Mouse (Mus musculus) cerebellum, adult (tissue): ENCODE results near the gene Eif2ak3.
A peak's percentile ranks its signal among the peaks of the same experiment; 100 is the strongest.

ENCODE experiments used
- ATAC-seq: cut with Nextera tagmentation; 2 replicates; pipeline ENCODE4 v1.9.2; 2017; ENCODE audit warnings: mild to moderate bottlenecking, moderate library complexity, mixed read lengths; ENCODE audit not compliant: insufficient number of reproducible peaks, low FRiP score, low TSS enrichment

Gene Eif2ak3

DNA sequence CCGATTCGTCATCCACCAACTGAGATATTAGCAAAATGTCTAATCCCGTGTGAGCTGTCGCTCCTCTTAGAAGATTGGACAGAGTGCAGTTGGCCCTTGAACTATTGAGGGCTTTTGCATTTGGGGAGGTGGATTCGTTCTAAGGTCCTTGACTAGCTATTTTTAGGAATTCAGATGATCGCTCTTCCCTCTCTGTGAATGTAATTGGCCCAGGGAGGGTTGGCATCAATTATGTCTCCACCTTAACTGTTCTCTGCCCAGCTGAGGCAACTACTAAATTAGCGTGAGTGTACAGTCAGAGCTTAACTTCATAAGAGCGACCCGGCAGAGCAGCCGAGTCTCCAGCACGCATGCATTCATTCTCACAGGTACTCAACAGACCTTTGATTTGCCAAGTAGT, 43.7 kb downstream of the Eif2ak3 start:
- no peak for ATAC-seq

DNA sequence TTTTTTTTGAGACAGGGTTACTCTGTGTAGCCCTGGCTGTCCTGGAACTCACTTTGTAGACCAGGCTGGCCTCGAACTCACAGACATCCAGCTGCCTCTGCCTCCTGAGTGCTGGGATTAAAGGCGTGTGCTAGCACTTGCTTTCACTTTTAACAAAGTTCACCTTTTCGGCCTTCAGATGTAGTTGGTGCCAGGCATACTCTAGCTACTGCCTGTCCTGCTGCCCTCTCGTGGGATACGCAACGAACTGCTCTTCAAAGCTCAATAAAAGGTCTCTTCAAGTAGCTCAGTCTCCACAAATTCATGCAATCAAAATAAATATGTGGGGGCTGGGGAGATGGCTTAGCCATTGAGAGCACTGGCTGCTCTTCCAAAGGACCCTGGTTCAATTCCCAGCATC, 53.9 kb downstream of the Eif2ak3 start:
- ATAC-seq = no peak

DNA sequence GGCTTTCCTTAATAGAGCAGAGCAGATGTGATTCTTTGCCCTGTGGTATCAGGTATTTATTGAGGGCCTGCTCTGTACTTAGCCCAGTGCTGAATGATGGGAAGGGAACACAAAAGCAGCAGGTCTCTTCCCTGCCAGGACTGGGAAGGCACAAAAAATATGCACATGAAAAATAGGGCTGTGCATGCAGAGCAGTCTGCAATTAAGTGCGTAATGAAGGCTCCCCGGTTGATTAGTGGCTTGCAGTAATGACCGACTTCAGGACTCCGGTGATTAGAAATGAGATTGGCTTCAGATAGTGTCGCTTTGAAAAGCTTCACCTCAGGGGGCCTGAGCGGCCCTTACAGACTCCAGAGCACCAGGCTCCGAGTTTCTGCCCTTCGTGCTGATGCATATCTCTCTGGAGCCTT, 55.3 kb downstream of the Eif2ak3 start:
- no peak for ATAC-seq

DNA sequence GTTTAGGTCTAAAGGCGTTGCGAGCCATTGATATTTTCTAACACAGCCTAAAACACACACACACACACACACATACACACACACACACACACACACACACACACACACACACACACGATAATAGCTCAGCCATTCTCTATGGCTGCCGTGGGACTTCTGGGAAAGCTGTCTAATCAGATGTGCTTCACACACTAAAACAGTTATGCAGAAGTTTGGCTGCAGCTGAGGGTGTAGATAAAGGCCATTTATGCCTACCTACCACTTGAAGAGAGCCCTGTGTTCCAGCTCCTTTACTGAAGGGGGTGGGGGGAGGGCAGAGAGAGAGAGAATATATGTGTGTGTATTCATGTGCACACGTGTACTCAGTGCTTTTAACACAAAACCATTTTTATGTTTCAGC, 59.4 kb downstream of the Eif2ak3 start:
- ATAC-seq = no peak

DNA sequence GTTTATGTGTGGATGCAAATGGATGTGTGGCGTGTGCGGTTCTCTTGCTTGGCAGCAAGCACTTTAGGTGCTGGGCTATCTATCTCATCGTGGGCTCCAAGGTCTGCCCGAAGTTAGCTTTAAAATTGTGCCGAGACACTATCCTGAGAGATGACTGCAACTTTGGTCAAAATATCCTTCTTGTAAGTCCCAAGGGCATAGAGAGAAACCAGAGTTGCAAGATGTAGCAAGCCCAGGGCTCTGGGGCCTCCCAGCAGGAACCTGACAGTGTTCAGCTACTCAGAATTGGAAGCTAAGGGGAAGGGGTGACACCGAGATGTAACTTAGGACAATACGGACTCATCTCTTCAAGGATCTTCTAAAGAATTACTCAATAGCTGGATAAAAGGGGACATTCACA, 65.3 kb downstream of the Eif2ak3 start:
- ATAC-seq = no peak

DNA sequence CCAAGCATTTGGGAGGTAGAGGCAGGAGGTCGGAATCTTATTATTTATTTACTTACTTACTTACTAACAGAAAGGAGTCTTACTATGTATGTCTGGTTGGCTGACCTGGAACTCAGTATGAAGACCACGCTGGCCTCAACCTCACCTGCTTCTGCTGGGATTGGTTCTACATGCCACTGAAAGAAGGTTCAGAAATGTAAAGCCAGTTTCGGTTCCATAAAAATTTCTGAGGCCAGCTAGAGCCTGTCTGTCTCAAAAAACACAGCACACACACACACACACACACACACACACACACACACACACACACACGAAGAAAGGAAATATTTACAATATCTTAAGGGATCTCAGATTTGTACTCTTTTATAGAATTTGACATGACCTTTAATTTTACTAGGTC, 66.0 kb downstream of the Eif2ak3 start:
- ATAC-seq = no peak

DNA sequence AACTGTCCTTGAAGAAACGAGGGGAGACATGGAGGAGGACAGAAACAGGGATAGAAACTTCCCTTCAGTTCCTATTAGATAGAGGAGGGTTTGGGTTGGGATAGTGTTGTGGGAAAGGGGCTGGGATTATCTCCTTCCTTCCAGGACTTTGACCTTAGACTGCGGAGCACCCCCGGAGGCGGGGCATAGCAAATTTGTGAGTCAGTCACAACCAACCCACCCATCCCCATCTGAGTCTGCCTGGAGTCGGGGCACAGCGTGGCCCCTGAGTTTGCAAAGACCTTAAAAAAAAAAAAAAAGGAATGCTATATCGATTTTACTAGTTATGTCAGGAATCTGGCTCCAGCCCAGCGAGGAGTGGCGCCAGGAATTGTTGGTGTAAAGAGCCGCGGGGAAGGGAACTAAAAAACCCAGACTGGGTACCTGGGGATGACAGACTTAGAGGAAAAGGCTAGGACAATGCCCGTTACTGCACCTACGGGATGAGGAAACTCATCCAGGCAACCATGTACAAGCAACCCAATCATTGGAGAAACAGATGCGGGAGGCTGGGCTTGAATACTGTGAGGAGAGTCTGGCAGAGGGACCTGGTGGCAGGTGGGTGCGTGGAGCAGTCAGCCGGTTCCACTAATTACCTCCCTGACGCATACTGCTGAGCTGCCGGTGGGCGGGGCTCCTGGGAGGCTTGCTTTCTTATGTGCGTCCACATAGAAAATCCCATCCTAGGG, 67.5 kb downstream of the Eif2ak3 start:
- ATAC-seq = peak; percentile 60

DNA sequence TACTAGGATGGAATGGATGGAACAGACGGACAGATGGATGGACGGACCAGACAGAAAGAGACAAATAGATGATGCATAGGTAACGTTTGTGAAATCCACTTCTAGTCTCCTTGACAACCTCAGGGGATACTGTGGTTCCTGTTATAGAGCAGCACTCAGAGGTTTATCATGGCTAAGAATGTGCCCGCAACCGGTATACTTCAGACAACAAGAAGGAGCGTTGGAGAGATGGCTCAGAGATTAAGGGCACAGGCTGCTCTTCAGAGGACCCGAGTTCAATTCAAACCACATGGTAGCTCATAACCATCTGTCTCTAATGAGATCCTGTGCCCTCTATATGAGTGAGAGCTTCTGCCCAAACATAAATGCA, 68.1 kb downstream of the Eif2ak3 start:
- peak; percentile 18; the same call in 1 of the 2 replicates for ATAC-seq

DNA sequence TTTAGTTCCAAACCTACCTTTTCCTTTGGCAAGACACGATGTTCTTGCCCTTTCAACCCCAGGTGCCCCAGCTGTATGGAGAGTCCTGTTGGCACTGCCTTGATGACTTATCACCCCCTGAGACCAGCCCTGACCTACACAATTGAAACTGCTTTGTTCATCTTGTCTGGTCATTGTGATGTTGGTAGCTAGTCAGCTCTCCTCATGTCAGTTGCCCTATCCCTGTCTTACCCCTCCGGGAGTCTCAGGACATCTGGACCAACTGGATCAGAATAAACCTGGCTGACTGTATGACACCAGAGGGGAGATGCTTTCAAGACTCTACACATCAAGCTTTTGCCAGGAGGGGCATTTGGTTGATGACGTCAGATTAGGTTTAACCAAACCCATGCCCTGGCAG, 74.5 kb downstream of the Eif2ak3 start, which contains the start of gene Tex37:
TSS of gene Tex37 (minus strand) at position 101 of the 400 bp plus-strand sequence.
- ATAC-seq = no peak

DNA sequence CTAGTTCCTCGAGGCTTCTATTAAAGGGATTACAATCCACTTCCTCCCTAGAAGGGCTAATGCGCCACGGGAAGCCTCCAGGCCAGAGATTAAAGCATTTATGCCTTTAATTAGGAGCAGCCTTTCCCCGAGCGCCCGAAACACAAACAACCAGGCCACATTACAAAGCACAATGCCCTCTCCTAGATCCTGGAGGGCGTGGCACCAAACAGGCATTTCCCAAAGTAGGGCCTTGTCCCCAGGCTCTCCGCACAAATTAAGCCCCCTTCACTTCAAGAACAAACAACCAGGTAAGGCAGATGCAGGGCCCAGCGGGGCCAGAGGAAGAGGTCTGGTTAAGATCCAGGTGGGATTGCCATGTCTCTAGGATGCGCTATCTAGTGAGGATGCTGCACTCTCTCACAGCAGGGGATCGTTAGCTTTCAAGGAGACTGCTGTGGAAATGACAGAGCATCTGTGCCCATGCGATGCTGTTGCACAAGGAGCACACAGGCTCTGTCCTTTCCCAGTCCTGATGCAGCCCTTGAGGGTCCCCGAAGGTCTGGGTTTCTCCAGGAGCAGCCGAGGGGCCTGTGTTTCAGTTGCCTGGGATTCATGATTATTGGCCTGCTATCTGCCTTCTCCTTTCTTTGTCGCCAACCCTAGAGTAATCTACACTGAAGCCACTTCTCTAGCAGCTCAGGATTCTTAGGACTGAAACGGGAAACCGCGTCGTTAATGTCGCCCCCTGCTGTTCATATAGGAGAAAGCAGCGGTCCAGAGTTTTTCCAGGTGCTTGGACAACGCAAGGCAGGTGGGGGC, 77.2 kb downstream of the Eif2ak3 start:
- ATAC-seq = peak; percentile 79

DNA sequence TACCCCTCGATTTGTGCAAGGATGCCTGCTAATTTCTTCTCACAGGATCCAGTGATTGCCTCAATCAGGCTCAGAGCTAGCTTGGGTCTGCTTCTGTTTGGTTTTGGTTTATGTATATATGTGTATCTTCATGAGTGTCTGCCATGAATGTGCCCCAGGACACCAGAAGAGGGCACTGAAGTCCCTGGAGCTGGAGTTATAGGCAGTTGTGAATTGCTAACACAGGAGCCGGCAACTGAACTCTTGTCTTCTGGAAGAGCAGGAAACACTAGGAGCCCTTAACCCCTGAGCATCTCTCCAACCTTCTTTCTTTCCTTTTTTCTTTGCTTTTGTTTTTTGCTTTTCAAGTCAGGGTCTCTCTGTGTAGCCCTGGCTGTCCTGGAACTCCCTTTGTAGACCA, 87.5 kb downstream of the Eif2ak3 start:
- ATAC-seq = no peak

DNA sequence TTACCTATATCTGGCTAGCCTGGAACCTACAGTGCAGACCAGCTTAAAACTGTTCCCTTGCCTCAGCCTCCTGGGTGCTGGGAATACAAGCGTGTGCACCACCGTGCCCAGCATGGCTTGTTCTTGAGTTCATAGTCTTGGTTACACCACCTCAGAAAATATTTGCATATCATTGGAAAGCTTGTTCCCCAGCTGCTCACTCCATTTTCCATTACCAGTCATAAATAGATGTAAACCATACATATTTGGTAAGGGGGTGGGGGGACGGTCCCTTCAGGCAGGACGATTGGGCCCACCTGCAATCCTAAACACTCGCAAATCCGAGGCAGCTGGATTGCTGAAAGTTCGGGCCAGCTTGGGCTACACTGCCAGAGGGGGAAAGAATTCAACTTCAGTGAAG, 109.0 kb downstream of the Eif2ak3 start:
- ATAC-seq = no peak

DNA sequence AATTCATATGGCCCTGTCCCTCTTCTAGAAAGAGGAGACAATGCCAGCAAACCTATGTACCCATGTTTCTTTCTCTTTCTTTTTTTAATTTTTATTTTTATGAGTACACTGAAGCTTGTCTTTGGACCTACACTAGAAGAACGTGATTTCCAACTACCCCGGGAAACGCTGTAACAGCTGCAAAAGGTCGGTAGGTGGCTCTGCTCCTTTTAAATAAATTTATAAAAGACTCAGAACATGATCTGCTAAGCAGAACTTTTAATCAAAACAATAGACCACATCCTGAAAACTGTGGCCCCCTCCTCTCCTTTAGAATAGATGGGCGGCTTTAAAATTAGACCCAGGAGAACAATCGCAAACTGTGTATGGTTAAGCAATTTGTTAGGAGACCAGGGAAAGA, 109.7 kb downstream of the Eif2ak3 start:
- no peak for ATAC-seq
